Mouse (Mus musculus): ENCODE measurements at regions not wholly inside any gene's neighbourhood (a gene's known extent, or its start where the extent isn't known, plus 50 kb on each side); places are given as distances from the start of the nearest gene placed in this dataset.
"Not testable (repeated sequence)": the region's sequence is repeated elsewhere in the genome, so short reads cannot be mapped to it uniquely, and the experiment has no call there.

- no peak for DNase-seq
Measured at GRCm38 (mm10) chr17:66206074-66206473, 82.8 kb downstream of the Ddx11 start.

GRCm38 (mm10) chr17:66207653-66208497 is 84.6 kb downstream of the Ddx11 start:
- not testable (repeated sequence) for DNase-seq

DNA sequence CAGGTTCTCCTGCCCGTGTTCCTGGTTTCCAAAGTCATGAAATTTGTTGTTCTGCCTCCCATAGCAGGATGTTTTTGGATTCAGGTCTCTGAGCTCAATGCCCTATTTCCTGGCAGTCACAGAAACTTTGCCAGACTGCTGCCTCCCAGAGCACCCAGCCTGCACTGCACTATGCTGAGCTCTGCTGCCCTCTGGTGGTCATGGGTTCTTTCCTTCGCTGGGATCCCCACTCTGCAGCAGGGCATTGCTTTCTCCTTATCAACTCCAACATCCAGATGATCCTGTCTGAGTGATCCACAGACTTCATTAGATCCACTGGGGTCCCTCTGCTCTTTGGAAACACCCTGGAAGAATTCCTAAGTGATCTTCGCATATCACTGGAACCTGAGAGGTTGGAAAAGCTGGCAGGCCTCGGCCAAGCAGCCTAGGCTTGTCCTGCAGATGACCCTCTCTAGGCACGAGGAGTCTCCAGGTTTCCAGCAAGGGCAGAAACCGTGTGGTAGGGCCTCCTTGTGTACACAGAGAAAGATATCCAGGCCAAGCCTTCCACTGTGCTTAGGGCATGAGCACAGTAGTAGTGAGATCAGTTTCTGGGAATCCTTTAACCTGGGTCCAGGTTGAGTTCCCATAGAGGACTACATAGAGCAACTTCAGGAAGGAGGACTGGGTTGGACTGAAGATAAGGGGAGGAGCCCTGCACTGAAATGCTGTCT is 85.6 kb downstream of the Ddx11 start:
- DNase-seq: not testable (repeated sequence)

GRCm38 (mm10) chr17:66211561-66211960 is 88.2 kb downstream of the Ddx11 start:
- DNase-seq: no peak

GRCm38 (mm10) chr17:66212616-66213015 is 89.3 kb downstream of the Ddx11 start:
- no peak for DNase-seq

DNA sequence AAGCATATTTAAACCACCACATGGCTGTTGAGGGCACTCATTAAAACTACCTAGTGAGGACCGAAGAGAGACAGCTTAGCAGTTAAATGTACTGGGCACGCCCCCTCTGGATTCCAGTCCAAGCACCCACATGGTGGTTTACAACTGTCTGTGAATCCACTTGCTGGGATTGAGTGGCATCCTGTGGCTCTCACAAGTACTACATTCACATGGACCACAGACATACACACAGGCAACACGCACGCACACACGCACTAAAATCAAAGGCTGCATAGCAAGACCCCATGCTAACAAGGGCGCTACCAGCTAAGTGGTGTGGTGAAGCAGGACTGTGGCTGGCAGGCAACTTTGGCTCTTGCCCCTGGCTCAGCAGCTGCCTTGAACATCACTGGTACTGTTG is 95.0 kb downstream of the Ddx11 start:
- no peak for DNase-seq

- no peak for DNase-seq
Measured at GRCm38 (mm10) chr17:66219669-66220435, 96.5 kb downstream of the Ddx11 start.

DNA sequence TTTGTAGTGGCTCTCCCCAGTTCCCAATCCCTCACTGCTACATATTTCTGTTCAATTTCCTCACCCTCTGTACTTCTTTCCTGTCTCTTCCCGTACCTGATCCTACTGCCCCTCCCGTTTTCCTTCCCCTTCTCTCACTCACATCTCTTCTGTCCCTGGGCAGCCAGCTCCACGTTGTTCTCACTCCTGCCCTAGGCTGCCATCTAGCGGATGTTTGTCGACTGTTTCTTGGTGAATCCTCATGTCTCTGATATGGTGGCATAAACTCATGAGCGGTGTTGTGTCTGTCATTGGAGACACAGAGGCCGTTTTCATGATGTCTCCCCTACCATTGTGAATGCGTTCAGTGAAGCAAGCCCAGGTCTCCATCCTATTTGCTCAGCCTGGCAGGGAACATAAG is 97.9 kb downstream of the Ddx11 start:
- DNase-seq: peak; percentile 87

- no peak for DNase-seq
Measured at GRCm38 (mm10) chr17:66223711-66224110, 100.4 kb downstream of the Ddx11 start.

DNA sequence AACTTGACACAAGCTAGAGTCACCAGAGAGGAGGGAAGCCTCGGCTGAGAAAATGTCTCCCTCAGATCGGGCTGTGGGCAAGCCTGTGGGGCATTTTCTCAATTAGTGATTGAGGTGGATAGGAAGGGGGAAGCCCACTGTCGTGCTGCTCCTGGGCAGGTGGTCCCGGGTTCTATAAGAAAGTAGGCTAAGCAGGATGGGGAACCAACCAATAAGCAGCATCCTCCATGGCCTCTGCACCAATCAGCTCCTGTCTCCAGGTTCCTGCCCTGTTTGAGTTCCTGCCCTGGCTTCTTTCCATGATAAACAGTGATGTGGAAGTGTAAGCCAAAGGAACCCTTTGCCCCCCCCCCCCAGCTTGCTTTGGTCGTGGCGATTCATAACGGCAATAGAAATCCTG is 100.9 kb downstream of the Ddx11 start:
- DNase-seq: no peak

DNA sequence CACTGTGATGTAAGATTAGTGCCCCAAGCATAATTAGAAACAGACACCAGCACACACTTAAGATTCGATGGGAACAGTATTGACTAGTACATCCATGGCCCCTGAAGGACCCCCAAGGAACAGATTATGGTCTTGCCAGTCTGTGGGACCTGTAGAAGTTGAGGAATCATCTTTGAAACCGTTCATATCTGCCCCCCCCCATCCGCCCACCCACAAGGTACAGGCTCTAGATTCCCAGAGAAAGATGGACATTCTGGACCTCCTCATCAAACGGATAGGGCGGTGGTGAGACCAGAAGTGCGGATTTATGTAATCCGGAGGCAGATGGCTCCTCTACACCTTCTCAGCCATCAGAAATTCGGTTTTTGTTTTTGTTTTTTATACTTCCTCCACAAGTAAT is 109.1 kb downstream of the Ddx11 start:
- no peak for DNase-seq

DNA sequence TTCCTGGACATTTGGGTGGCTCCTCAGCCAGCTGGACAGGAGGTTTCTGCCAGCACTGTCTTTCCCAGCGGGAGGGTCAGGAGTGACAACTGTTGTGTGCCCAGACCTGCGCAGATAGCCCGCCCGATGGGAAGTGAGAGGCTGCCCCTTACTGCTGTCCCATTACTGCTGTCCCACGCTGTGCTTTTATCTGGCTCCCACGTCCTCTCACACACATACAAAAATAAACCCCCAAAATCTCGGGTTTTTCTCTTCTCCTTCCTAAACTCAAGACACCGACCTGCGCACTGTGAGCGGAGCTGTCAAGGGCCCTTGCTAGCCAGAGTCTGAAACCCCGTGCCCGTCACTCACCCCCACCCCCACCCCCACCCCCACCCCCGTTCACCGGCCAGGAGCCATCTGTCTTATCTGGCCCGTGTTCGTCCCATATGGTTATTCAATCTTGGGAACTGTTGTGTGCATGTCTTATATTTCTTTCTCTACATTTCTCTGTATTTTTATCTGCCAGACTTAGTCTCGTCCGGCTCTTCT is 109.6 kb downstream of the Ddx11 start:
- no peak for DNase-seq

GRCm38 (mm10) chr17:66233451-66233951 is 110.2 kb downstream of the Ddx11 start:
- DNase-seq: no peak

- DNase-seq: no peak
Measured at GRCm38 (mm10) chr17:66234432-66234831, 111.1 kb downstream of the Ddx11 start.

DNA sequence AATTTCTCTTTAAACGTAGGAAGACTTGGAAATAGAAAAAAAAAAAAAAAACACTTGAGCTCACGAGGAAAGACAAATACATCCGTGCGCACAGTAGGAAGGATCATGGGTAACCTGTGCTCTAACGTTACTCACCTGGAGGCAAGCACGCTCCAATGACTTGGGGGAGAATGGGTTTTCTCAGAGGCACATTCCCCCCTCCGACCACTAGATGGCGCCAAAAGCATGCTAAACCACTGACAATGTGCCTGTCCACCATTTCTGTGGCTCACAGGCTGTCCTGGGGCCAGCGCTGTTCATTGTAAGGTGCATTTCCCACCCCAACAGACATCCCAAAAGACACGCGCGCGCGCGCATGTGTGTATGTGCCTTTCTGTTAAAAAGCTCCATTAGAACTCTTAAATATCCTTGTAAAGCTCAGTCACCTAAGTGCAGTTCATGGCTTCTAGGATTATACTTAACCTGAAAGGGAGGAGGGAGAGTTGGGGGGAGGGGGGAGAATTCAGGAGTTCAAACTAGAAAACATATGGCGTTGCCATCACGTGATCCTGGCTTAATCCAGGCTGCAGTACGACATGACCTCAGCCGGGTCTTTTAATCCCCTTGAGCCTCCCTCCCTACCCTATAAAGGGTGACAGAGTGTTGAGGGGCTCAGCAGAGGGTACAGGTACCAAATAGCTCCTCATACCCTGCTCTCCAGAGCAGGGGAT is 111.9 kb downstream of the Ddx11 start:
- DNase-seq: peak; percentile 88

DNA sequence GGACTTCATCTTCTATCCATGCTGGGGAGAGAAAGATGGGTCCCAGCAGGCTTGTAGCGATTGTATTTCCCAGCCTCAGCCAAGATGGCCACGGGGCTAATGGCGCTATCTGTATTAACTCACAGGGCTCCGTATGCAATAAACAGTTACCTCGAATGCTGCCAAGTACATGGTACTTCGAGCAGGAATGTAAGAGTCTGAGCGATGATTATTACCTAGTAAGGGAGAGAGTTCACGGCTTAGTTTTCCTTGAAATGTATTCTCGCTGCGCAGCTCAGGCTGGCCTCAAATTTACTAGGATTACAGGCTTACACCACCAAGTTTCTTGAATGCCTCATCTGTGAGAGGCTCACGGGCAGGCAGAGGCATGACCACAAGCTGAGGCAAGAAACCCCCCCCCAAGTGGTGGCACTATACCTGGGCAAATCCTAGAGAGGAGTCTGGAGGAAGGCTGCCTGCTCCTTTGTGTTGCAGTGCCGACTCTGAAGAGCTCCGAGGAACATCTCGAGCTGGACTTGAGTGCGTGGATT is 112.6 kb downstream of the Ddx11 start:
- DNase-seq: no peak

DNA sequence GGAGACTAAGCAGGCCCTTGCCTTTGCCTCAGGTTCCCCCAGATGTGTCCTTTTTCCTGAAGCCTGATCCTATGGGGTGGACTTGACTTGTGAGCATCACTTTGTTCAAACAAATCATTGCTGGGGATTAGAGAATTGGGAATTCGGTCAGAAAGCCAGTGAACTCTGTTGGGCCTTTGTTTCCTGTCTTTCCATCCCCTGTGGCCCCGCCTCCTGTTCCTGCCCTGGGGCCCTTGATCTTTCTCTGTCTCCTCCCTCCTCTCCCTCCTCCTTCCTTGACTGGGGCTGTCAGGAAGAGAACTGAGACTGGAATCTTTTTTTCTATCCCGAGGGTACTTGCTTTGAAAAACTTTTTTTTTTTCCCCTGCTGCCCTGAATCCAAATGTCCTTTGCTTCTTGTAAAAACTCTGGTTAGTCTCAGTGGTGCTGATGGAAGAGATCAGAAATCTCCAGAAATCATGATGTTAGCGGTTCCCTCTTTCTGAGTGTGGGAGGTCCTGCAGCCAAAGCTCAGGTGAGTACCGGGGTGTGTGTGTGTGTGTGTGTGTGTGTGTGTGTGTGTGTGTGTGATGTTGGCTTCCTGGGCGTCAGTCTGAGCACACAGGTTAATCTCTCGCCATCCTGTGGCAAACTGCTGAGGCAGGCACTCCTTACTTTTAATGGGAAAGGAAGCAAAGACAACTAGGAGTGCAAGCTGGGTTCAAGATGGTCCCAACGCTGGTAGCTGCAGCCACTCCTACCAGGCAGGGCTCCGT is 118.7 kb downstream of the Ddx11 start:
- DNase-seq: peak; percentile 81

DNA sequence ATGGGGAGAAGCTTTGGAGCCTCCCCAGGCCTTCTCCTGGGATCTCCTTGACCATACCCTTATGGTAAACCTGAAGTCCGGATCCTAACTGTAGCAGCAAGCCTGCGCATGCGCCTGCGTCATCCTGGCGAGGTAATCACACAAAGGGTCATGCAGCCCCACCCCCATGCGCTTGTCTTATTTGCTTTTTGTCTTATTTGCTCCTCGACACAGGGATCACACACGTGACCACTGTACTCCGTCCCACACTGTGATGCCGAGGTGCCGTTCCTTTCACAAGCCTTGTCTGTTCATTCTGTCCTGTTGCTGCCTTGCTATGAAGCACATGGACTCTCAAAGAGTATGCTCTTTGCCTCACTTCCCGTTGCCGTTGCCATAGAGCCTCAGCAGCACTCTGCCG is 120.9 kb downstream of the Ddx11 start:
- DNase-seq: no peak

- no peak for DNase-seq
Measured at GRCm38 (mm10) chr17:66246031-66246534, 122.8 kb downstream of the Ddx11 start.

DNA sequence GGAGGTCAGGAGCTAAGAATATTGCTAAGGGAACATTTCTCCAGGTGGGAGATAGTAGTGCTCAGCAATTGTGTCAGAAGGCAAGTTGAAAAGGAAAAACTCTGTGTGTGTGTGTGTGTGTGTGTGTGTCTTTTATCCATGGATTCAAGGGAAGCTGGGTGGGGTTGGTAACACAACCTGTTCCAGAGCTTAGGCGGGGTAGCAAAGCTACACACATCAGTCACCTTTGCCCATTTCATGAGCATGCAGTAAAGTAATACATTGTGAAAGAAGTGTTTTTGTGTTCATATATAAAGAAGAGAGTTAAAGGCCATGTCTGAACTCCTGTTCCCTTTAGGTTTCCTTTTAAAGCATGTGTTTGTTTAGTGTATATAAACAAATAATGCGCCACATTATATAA is 128.2 kb downstream of the Ddx11 start:
- DNase-seq: no peak

- no peak for DNase-seq
Measured at GRCm38 (mm10) chr17:66252926-66253325, 129.6 kb downstream of the Ddx11 start.
